Mouse (Mus musculus): ENCODE measurements around the gene Maml2. TPM values are rescaled to one million over a fixed set of nuclear protein-coding genes. Genes with fewer than 3 reads are reported as not detected.

Maml2 gene
- 5.0 and 7.5 TPM in 2 replicates for total RNA-seq (2017)

DNA sequence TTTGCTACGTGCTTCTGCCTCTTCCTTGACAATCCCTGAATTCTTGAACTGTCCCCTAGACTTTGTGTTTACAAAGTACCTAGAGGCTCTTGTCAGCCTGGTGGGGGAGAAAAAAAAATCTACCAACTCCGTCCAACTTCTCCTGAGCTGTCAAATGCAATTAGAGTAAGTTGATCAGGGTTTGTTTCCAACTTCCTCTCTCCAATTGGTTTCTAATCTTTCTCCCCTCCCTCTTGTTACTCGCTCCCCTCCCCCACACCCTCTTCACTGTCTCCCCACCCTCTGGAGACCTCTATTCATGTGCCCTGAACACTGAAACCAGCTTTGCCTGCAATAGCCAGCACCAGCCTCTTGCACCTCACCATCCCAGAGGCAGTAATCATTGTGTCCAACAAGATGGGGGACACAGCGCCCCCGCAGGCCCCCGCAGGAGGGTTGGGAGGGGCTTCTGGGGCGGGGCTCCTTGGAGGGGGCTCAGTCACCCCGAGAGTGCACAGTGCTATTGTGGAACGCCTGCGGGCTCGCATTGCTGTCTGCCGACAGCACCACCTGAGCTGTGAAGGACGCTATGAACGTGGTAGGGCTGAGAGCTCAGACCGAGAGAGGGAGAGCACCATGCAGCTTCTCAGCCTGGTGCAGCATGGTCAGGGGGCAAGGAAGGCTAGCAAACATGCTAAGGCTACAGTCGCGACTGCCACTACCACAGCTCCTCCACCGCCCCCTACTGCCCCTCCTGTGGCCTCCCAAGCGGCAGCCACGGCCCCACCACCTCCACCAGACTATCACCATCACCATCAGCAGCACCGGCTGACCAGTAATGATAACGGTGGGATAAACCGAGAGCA lies at the start of gene Maml2:
Gene Maml2, plus strand, starts transcription at position 290 of the 845 bp plus-strand sequence.
- peak; percentile 38 to 54 for ATAC-seq (replicated peaks in 1 of 2; ENCODE audit: insufficient read depth in 1 of 2, low FRiP score in 2 of 2, low TSS enrichment in 1 of 2, low read depth in 1 of 2, poor library complexity in 2 of 2, severe bottlenecking in 2 of 2)

DNA sequence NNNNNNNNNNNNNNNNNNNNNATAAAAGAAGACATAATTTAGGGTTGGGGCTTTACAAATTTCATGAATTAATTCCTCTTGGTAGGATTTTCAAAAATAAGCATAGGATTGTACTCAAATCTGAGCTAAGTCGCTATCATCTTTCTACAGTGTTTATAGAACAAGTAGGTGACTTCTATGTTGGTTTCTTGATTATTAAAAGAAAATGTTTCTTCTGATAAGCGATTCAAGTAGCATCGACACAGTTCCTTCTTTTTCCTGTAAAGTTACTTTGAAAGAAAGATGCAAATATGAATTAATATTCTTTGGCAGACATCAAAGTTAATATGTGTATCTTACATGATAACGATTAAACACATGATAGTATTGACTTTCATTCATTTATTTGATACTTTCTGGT lies 49.7 kb upstream of the Maml2 start:
- ATAC-seq (replicated peaks in 1 of 2; ENCODE audit: insufficient read depth in 1 of 2, low FRiP score in 2 of 2, low TSS enrichment in 1 of 2, low read depth in 1 of 2, poor library complexity in 2 of 2, severe bottlenecking in 2 of 2) = no peak

DNA sequence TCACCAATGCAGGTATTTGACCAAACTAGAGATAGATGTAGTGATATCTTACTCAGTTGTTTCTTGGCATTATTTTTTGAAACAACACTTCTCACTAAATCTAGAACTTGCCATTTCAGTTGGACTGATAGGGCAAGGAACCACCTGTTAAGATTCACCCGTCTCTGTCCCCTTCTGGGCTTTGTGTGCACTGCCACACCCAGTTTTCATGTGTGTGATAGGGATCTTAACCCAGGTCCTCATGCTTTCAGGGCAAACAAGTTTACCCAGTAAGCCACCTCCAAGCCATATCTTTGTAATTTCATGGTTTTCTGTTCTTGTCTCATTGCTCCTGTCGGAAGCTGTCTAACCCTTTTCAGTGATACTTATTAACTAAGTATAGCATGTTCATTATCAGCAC lies 46.5 kb upstream of the Maml2 start:
- ATAC-seq (replicated peaks in 1 of 2; ENCODE audit: insufficient read depth in 1 of 2, low FRiP score in 2 of 2, low TSS enrichment in 1 of 2, low read depth in 1 of 2, poor library complexity in 2 of 2, severe bottlenecking in 2 of 2) = no peak

DNA sequence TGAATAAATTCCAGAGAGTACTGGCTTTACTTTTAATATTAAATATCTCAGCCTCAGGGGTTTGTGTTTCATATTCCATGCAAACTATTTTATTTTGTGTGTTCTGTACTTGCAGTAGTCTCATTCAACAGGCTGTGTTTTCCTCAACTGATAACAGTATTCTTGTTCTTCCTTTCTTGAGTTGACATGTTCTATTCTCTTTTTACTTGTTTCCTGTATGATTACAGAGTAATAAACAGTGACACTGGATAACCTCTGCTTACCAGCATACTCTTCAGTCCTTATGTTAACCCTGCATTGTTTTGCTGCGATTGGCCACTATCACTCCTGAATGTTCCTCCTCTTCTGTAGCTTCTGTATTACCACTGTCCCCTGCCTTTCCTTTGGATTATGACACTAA lies 41.0 kb upstream of the Maml2 start:
- ATAC-seq (replicated peaks in 1 of 2; ENCODE audit: insufficient read depth in 1 of 2, low FRiP score in 2 of 2, low TSS enrichment in 1 of 2, low read depth in 1 of 2, poor library complexity in 2 of 2, severe bottlenecking in 2 of 2) = no peak

DNA sequence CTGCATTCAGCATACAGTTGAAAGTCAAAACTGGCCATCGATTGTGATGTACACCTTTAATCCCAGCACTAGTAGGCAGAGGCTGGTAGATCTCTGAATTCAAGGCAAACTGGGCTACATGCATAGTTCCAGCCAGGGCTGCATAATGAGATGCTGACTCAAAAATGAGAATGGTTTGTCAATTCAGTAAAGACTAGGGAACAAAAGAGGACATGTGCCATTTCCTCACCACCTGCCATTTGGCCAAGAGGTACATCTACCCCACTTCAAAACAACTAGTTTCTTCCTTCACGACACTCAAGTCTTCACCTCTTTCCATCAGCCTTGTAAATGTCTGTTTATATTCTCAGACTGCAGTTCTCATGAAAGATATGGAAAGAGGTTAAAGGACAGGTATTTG lies 39.6 kb upstream of the Maml2 start:
- ATAC-seq (replicated peaks in 1 of 2; ENCODE audit: insufficient read depth in 1 of 2, low FRiP score in 2 of 2, low TSS enrichment in 1 of 2, low read depth in 1 of 2, poor library complexity in 2 of 2, severe bottlenecking in 2 of 2) = no peak

DNA sequence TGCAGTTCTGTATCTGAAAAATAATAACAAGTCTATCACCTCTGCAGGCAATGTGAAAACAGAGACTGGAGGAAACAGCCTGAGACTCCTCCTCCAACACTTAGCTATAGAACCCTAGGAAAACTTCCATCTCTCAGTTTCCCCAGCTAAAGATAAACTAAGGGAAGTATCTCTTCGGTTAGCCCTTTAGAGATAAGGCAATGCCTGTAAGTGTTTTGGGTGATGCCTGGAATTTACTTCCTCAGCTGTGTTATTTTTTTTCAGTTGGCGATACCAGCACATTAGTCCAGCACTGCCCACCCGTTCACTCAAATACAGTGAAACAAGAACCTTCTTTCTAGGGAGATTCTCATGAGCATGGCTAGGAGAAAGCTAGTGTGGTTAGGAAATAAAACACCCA lies 36.8 kb upstream of the Maml2 start:
- no peak for ATAC-seq (replicated peaks in 1 of 2; ENCODE audit: insufficient read depth in 1 of 2, low FRiP score in 2 of 2, low TSS enrichment in 1 of 2, low read depth in 1 of 2, poor library complexity in 2 of 2, severe bottlenecking in 2 of 2)

DNA sequence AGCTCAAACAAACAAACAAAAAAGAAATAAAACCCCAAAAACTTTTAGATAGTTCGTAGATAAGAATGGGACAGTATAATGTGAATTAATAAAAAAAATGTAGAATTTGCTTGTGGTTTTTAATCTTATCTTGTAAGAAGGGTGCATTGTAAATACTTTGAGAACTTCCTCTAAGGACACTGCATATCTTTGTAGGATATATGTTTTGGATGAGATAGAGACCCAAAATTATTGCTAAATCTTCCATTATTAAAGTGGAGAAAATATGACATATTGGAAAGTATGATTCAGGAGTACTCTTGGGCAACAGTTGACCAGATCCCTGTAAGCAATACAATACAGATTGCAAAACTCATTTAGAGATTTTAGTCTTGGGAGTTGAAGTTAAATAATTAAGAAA lies 24.5 kb upstream of the Maml2 start:
- no peak for ATAC-seq (replicated peaks in 1 of 2; ENCODE audit: insufficient read depth in 1 of 2, low FRiP score in 2 of 2, low TSS enrichment in 1 of 2, low read depth in 1 of 2, poor library complexity in 2 of 2, severe bottlenecking in 2 of 2)

DNA sequence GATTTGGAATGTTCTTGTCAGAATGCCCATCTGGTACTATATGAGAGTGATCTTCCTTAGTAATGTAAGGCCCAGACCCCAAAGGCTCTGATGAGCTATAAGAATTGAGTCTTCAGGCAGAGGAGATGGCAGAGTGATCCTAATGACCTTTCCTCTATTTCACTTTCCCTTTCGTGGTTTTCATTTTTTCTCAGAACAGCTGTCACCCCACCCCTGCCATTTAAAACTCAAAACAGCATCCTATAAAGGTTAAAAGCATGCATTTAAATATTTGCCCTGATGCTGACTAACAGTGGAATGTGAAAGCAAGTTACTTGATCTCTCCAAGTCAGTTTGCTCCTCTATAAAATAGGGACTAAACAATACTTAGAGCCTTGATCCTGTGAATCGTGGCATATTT lies 10.3 kb upstream of the Maml2 start:
- no peak for ATAC-seq (replicated peaks in 1 of 2; ENCODE audit: insufficient read depth in 1 of 2, low FRiP score in 2 of 2, low TSS enrichment in 1 of 2, low read depth in 1 of 2, poor library complexity in 2 of 2, severe bottlenecking in 2 of 2)

DNA sequence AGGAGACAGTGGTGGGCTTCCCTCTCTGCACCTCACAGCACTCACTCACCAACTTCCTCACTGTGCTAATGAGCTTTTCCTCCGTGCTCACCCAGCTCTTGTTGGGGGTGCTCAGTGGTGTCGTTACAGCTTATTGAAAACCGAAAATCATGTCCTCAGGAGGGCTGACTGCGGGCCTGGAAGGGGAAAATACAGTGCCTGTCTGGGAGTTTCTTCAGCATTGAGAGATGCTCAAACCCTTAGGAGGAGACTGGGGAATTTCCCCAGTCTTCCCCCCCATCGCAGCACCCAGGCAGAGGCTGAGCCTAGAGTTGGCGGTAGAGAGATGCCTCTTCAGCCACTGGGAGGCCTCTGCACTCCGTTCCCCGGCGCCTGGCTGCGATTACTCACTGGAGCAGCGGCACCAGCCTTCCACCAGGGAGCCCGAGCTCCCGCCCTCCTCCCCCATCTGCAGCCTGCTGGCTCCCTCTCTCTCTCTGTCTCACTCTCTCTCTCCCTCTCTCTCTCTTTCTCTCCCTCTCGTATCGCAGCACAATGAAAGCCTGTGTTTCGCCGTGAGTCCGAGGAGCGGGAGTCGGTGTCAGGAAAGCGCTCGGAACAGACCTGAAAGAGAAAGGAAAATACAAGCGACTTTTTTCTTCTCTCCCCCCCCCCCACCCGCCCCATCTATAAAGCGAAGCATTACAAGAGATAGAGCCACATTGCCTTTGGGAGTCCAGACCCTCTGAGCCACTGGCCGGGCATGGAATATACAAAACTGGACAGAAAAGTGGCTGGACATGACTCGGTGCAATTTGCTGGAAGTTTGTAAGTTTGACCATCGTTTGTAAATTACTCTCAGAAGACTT lies 1.3 kb upstream of the Maml2 start:
- peak; percentile 87 to 88 for ATAC-seq (replicated peaks in 1 of 2; ENCODE audit: insufficient read depth in 1 of 2, low FRiP score in 2 of 2, low TSS enrichment in 1 of 2, low read depth in 1 of 2, poor library complexity in 2 of 2, severe bottlenecking in 2 of 2)

DNA sequence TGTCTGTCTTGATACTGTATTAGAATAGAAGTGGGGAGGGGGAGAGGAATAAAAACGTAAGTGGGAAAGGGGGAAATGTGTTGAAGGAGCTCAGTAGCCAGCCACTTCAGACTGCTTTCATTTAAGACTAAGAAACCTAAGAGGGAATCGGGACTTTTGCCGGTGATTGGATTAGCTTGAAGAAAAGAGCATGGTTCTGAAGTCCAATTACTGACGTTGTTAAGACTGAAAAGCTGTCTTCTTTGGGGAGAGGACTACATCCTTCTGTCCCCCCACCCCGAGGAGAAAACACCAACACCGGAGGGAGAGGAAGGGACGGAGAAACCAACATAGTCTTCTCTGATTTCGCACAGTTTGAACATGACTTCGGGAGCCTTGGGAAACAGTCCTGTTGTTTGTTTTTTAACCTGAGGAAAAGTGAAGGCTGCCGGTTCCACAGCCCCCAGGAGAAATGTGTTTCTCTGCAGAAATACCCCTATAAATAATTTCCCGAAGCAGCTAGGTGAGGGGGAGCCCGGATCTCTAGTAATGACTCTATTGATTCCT lies 562 bp upstream of the Maml2 start:
- no peak for ATAC-seq (replicated peaks in 1 of 2; ENCODE audit: insufficient read depth in 1 of 2, low FRiP score in 2 of 2, low TSS enrichment in 1 of 2, low read depth in 1 of 2, poor library complexity in 2 of 2, severe bottlenecking in 2 of 2)

DNA sequence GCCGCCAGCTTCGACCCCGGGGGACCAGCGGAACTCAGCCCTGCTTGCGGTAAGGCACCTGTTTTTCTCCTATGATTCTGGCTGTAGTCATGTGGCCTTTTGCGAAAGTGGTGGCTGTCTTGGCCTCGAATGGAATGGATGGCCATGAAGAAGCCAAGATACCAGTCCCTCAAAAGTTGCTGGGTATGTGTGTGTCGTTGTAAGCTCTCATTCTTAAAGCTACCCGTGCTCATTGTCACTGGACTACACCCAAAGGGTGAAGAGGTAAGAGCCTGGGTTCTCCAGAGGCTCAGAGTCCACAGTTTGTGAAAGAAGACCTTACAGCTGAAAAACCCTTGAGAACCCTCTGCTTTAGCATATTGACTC lies 739 bp downstream of the Maml2 start:
- no peak for ATAC-seq (replicated peaks in 1 of 2; ENCODE audit: insufficient read depth in 1 of 2, low FRiP score in 2 of 2, low TSS enrichment in 1 of 2, low read depth in 1 of 2, poor library complexity in 2 of 2, severe bottlenecking in 2 of 2)

DNA sequence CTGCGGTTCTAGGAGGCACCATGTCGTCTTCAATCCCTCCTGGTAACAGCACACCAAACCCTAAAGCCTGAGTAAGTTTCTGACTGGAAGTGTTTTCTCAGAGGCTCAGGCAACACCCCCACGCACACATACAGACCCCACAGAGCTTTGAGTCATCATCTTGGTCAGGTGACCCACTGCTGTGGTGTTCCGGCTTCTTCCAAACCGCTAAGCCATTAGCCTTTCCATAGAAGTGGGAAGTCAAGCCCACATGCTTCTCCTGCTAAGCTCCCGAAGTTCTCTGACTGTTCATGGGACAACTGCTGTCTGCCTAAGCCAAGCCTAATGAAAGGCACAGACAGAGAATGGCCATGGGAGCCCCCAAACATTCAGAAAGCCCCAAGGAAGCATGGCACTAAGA lies 1.4 kb downstream of the Maml2 start:
- no peak for ATAC-seq (replicated peaks in 1 of 2; ENCODE audit: insufficient read depth in 1 of 2, low FRiP score in 2 of 2, low TSS enrichment in 1 of 2, low read depth in 1 of 2, poor library complexity in 2 of 2, severe bottlenecking in 2 of 2)

DNA sequence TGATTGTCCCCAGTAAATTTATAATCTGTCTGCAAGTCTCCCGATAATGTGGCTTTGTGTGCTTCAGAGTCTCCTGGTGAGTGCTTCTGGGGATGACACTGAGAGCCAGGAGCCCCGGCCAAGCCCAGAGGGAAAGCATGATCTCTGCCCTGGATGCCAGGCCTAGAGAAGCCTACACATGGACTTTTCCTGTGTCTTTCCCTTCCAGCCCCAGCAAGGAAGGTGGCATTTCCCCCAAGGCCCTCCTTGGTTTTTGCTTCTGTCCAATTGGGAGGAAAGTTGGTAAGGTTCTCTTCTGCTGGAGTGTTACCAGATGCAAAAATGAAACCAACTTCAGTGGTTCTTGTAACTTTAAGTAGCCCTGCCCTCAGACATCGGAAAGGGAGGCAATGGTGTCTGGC lies 2.3 kb downstream of the Maml2 start:
- ATAC-seq (replicated peaks in 1 of 2; ENCODE audit: insufficient read depth in 1 of 2, low FRiP score in 2 of 2, low TSS enrichment in 1 of 2, low read depth in 1 of 2, poor library complexity in 2 of 2, severe bottlenecking in 2 of 2) = no peak

DNA sequence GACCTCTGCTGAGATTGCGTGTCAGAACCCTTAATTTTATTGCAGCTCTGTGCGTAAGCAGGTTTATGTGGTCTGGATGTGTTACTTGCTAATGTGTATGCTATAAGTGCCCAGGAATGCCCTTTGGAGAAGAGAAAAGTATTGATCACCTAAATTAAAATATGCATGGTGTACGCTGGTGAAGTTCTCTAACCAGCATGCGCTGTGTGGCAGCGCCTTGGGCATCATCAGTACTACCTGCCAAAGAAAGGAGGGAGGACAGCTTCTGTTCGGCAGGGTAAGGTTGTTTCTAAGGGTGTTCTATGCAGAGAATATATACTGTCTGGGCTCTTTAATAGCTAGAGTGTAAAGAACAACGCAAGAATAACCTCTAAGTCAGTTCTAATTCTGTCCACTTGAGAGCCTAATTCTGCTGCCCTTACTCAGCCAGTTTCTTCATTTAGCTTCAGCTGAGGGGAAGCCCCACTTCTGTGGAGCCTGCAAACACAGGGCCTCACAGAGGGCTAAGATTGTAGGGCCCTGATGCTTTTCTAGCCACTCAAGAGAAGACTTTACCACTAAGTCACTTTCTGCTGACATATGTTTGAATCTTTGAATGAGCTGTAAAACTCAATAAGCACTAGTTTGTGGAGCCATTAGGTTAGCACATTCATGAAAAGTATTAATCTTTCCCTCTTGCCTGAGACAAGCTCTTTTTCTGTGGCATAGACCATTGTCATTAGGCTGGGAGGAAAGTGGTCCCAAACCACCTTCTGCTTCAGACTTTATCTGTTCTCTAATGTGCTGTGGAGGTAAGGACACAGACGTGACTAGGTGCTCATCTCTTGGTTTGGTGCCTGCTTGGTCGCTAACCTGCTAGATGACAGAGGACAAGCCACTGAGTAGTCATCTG lies 3.4 kb downstream of the Maml2 start:
- no peak for ATAC-seq (replicated peaks in 1 of 2; ENCODE audit: insufficient read depth in 1 of 2, low FRiP score in 2 of 2, low TSS enrichment in 1 of 2, low read depth in 1 of 2, poor library complexity in 2 of 2, severe bottlenecking in 2 of 2)

DNA sequence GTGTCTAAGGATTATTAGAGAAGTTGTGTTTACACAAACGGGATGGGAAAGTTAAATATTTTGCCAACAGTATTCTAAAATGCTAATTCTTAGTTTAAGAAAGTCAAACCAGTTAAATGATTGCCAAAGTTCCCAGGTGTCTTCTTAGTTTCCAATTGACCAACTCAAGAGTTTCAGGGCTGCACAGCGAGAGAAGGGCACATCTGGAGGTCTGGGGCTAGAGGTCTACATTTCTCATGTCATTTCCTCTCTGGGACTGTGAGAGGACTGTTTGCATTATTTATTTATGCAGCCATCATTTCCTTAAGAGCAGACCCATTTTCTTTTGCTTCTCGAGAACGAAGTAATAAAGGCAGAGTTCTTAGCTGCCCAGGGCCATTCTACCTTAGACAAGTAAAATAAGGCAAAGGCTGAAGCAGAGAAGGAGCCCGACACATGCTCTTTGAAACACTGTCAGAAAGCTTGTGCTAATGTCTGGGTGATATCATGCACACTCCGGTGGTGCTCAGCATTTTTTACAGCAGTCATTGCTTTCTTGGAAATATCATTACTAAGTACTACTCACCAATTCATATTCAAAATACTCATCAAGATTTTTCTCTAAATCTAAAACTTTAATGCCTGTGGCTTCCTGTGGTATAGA lies 4.5 kb downstream of the Maml2 start:
- no peak for ATAC-seq (replicated peaks in 1 of 2; ENCODE audit: insufficient read depth in 1 of 2, low FRiP score in 2 of 2, low TSS enrichment in 1 of 2, low read depth in 1 of 2, poor library complexity in 2 of 2, severe bottlenecking in 2 of 2)

DNA sequence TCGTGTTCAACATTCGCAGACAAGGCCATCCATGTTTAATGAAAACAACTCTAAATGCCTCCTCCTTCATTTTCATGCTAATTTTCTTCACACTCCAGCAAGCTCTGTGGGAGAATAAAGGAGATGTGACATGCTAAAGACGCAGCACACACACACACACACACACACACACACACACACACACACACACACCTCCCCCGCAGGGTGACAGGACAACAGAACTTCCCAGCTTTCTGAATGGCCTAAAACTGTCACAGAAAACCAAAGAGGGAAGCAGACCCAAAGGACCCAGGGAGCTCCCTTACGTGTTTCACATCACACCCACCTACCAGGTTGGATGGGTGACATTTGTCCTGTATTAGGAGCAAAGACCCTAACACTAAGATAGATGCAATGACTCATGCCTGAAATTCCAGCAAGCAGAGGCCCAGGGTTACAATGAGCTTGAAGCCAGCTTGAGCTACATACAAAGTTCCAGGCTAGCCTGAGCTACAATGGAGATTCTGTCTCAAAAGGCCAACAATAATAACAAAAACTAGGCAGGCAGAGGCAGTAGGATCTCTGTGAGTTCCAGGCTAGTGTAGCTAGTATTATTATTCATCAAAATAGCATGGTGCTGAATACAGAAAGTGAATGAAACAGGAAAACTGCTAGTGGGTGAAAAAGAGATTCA lies 5.5 kb downstream of the Maml2 start:
- no peak for ATAC-seq (replicated peaks in 1 of 2; ENCODE audit: insufficient read depth in 1 of 2, low FRiP score in 2 of 2, low TSS enrichment in 1 of 2, low read depth in 1 of 2, poor library complexity in 2 of 2, severe bottlenecking in 2 of 2)

DNA sequence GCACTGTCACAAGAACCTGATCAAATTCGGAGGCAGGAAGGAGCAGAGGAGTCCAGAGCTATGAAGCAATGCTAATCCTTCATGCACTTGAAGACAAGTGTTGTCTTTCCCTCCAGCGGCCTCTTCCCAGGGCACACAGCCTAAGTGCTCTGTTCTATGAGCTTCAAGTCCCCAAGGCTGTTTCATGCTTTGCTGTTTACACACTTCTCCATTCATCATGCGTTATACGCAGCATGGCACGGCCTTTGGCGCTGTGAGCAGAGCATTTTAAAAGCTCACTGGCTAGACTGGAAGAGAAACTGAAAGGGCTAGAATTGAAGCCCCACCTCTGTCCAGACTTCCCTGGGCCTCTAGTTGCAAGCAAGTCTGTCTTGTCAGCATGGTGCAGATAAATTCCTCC lies 6.2 kb downstream of the Maml2 start:
- peak; percentile 76 to 80 for ATAC-seq (replicated peaks in 1 of 2; ENCODE audit: insufficient read depth in 1 of 2, low FRiP score in 2 of 2, low TSS enrichment in 1 of 2, low read depth in 1 of 2, poor library complexity in 2 of 2, severe bottlenecking in 2 of 2)

Data from hematopoietic stem cell, adult 5-6 weeks (primary cell).